Mouse (Mus musculus): ENCODE measurements at regions not wholly inside any gene's neighbourhood (a gene's known extent, or its start where the extent isn't known, plus 50 kb on each side); places are given as distances from the start of the nearest gene placed in this dataset.

DNA sequence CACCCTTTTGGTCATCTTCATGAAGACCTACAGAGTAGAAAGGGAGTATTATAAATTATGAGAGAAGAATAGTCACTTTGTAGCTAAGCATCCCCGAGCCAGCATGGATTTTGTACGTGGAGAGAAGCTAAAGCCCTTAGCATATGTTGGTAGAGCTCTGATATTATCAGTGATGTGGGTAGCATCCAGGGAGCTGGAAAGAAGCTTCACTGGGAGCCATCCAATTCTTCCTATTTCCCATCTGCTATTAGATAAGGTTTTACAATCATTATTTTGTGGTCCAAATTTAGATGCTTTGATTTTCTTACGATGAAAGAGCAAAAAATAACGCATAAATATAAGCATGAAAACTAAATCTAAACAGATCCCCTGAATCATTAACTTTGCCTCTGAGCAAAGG, 353.6 kb upstream of the Trpc7 start:
- no peak for TF ChIP-seq EP300 (IDR thresholded peaks at IDR 0.05; ENCODE audit: low read depth)
- TF ChIP-seq CTCF (IDR thresholded peaks at IDR 0.05; ENCODE audit: low read depth), result no peak
- DNase-seq (ENCODE audit: low spot score), result no peak
- ATAC-seq (ENCODE audit: insufficient read depth, low read depth), result no peak
- Histone ChIP-seq H3K4me2 (ENCODE audit: low read depth, low read length) (no peak overlapping the region), H3K4me1 (ENCODE audit: control insufficient read depth, insufficient read depth) (no peaks in the 10 kb centered on the region), H3K9me3 (replicated peaks; ENCODE audit: control insufficient read depth, low read length) (no peaks in the 10 kb centered on the region), H3K36me3 (replicated peaks; ENCODE audit: control insufficient read depth, insufficient read depth, low read length) (no peaks in the 10 kb centered on the region), H3K4me3 (ENCODE audit: low read depth, low read length) (no peak overlapping the region), H3K27ac (ENCODE audit: low read depth) (no peak overlapping the region), H3K9ac (replicated peaks; ENCODE audit: low read depth, low read length) (no peak overlapping the region), H3K27me3 (ENCODE audit: control insufficient read depth, insufficient read depth, low read length) (no peaks in the 10 kb centered on the region)
- WGBS, result 80% methylated on average over 4 of the region's 4 CpGs

DNA sequence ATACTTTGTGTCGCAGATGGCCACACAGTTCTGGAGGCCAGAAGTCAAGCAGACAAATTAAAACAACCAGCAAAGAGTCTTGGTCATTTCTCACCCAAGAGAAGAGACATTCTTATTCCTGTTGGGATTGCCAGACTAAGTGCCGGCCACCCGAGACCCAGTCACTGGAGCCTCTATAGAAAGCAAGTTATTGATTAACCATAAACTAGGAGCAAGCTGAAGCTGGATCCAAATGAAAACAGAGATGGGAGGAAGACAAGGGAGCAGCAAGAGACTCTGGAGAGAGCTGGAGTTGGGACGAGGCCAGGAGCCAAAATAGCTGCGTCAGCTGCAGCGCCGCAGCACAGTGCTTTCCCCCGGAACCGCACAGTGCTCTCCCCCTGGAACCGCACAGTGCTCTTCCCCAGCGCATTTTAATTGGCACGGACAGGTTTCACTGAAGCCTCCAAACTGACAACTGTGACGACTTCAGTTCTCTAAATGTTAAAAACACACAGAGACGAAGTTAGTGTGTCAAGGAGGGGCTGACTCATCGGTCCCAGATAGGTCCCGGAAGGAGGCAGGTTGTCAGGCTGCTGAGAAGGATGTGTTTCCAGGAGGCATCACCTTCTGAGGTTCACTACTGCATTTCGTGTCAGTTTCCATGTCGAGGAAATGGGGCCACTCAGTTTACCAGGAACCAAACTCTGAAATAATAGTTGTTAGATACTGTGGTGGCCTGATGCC, 350.6 kb upstream of the Trpc7 start:
- H3K36me3 ChIP-seq (replicated peaks; ENCODE audit: control insufficient read depth, insufficient read depth, low read length), result no peaks in the 10 kb centered on the region
- H3K4me2 ChIP-seq (ENCODE audit: low read depth, low read length), result no peak overlapping the region
- H3K4me1 ChIP-seq (ENCODE audit: control insufficient read depth, insufficient read depth), result no peaks in the 10 kb centered on the region
- DNase-seq (ENCODE audit: low spot score), result no peak
- no peak for ATAC-seq (ENCODE audit: insufficient read depth, low read depth)
- TF ChIP-seq CTCF (IDR thresholded peaks at IDR 0.05; ENCODE audit: low read depth) (no peak), EP300 (IDR thresholded peaks at IDR 0.05; ENCODE audit: low read depth) (no peak)
- WGBS, result 65% methylated on average over 18 of the region's 18 CpGs
- H3K4me3 ChIP-seq (ENCODE audit: low read depth, low read length), result no peak overlapping the region
- no peaks in the 10 kb centered on the region for H3K9me3 ChIP-seq (replicated peaks; ENCODE audit: control insufficient read depth, low read length)
- H3K27me3 ChIP-seq (ENCODE audit: control insufficient read depth, insufficient read depth, low read length), result no peaks in the 10 kb centered on the region
- no peak overlapping the region for H3K9ac ChIP-seq (replicated peaks; ENCODE audit: low read depth, low read length)
- H3K27ac ChIP-seq (ENCODE audit: low read depth), result no peak overlapping the region

GRCm38 (mm10) chr13:57236917-57237316, 341.1 kb upstream of the Trpc7 start:
- Histone ChIP-seq H3K4me3 (ENCODE audit: low read depth, low read length) (no peak overlapping the region), H3K9ac (replicated peaks; ENCODE audit: low read depth, low read length) (no peak overlapping the region), H3K27me3 (ENCODE audit: control insufficient read depth, insufficient read depth, low read length) (no peaks in the 10 kb centered on the region), H3K4me2 (ENCODE audit: low read depth, low read length) (no peak overlapping the region), H3K4me1 (ENCODE audit: control insufficient read depth, insufficient read depth) (no peaks in the 10 kb centered on the region), H3K36me3 (replicated peaks; ENCODE audit: control insufficient read depth, insufficient read depth, low read length) (no peaks in the 10 kb centered on the region), H3K9me3 (replicated peaks; ENCODE audit: control insufficient read depth, low read length) (no peaks in the 10 kb centered on the region), H3K27ac (ENCODE audit: low read depth) (no peak overlapping the region)
- WGBS, result 49% methylated on average over 4 of the region's 4 CpGs
- no peak for ATAC-seq (ENCODE audit: insufficient read depth, low read depth)
- no peak for DNase-seq (ENCODE audit: low spot score)
- TF ChIP-seq EP300 (IDR thresholded peaks at IDR 0.05; ENCODE audit: low read depth) (no peak), CTCF (IDR thresholded peaks at IDR 0.05; ENCODE audit: low read depth) (no peak)

- H3K9ac ChIP-seq (replicated peaks; ENCODE audit: low read depth, low read length), result no peak overlapping the region
- H3K4me2 ChIP-seq (ENCODE audit: low read depth, low read length), result no peak overlapping the region
- TF ChIP-seq EP300 (IDR thresholded peaks at IDR 0.05; ENCODE audit: low read depth) (no peak), CTCF (IDR thresholded peaks at IDR 0.05; ENCODE audit: low read depth) (no peak)
- DNase-seq (ENCODE audit: low spot score), result no peak
- no peak overlapping the region for H3K27ac ChIP-seq (ENCODE audit: low read depth)
- no peaks in the 10 kb centered on the region for H3K9me3 ChIP-seq (replicated peaks; ENCODE audit: control insufficient read depth, low read length)
- H3K27me3 ChIP-seq (ENCODE audit: control insufficient read depth, insufficient read depth, low read length), result no peaks in the 10 kb centered on the region
- no peak overlapping the region for H3K4me3 ChIP-seq (ENCODE audit: low read depth, low read length)
- H3K36me3 ChIP-seq (replicated peaks; ENCODE audit: control insufficient read depth, insufficient read depth, low read length), result no peaks in the 10 kb centered on the region
- no peaks in the 10 kb centered on the region for H3K4me1 ChIP-seq (ENCODE audit: control insufficient read depth, insufficient read depth)
- no peak for ATAC-seq (ENCODE audit: insufficient read depth, low read depth)
- WGBS, result 44% methylated on average over 5 of the region's 5 CpGs
Measured at GRCm38 (mm10) chr13:57236211-57236610, 340.4 kb upstream of the Trpc7 start.

- no peak for ATAC-seq (ENCODE audit: insufficient read depth, low read depth)
- H3K27ac ChIP-seq (ENCODE audit: low read depth), result no peak overlapping the region
Measured at GRCm38 (mm10) chr13:57232906-57233305, 337.1 kb upstream of the Trpc7 start.

GRCm38 (mm10) chr13:57231666-57232065, 335.9 kb upstream of the Trpc7 start:
- Histone ChIP-seq H3K27ac (ENCODE audit: low read depth) (no peak overlapping the region), H3K4me1 (ENCODE audit: control insufficient read depth, insufficient read depth) (no peaks in the 10 kb centered on the region), H3K9me3 (replicated peaks; ENCODE audit: control insufficient read depth, low read length) (no peaks in the 10 kb centered on the region), H3K4me3 (ENCODE audit: low read depth, low read length) (no peak overlapping the region), H3K4me2 (ENCODE audit: low read depth, low read length) (no peak overlapping the region), H3K9ac (replicated peaks; ENCODE audit: low read depth, low read length) (no peak overlapping the region), H3K27me3 (ENCODE audit: control insufficient read depth, insufficient read depth, low read length) (no peaks in the 10 kb centered on the region), H3K36me3 (replicated peaks; ENCODE audit: control insufficient read depth, insufficient read depth, low read length) (no peaks in the 10 kb centered on the region)
- 42% methylated on average over 3 of the region's 3 CpGs for WGBS
- ATAC-seq (ENCODE audit: insufficient read depth, low read depth), result no peak
- DNase-seq (ENCODE audit: low spot score), result no peak
- TF ChIP-seq CTCF (IDR thresholded peaks at IDR 0.05; ENCODE audit: low read depth) (no peak), EP300 (IDR thresholded peaks at IDR 0.05; ENCODE audit: low read depth) (no peak)

More at GRCm38 (mm10) chr13:57232906-57233305, 337.1 kb upstream of the Trpc7 start:
- Histone ChIP-seq H3K9ac (replicated peaks; ENCODE audit: low read depth, low read length) (no peak overlapping the region), H3K27me3 (ENCODE audit: control insufficient read depth, insufficient read depth, low read length) (no peaks in the 10 kb centered on the region), H3K4me3 (ENCODE audit: low read depth, low read length) (no peak overlapping the region), H3K4me2 (ENCODE audit: low read depth, low read length) (no peak overlapping the region), H3K36me3 (replicated peaks; ENCODE audit: control insufficient read depth, insufficient read depth, low read length) (no peaks in the 10 kb centered on the region), H3K9me3 (replicated peaks; ENCODE audit: control insufficient read depth, low read length) (no peaks in the 10 kb centered on the region), H3K4me1 (ENCODE audit: control insufficient read depth, insufficient read depth) (no peaks in the 10 kb centered on the region)
- 84% methylated on average over 5 of the region's 5 CpGs for WGBS
- no peak for DNase-seq (ENCODE audit: low spot score)
- TF ChIP-seq EP300 (IDR thresholded peaks at IDR 0.05; ENCODE audit: low read depth) (no peak), CTCF (IDR thresholded peaks at IDR 0.05; ENCODE audit: low read depth) (no peak)
